ENCODE assay signal across 13 mouse cellular contexts in the genomic region with DNA sequence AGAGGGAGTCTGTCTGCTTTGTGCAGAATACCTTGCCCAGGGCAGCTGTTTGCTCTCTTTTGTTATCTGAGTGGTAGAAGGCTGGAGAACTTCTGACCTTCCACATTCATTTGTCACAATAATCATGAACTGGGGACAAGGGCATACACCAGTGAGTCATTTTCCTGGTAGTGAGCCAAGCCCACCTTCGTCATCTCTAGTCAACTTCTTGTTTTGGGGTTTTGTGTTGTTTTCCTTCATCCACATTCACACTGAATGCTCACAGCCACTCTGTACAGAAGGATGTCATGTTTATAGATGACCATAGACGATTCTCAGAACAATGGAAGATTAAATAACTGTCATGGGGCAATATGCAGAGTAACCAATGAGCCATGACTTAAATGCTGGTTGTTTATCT.
DNase-seq lines count a peak whose midpoint lies in the region; ATAC-seq lines count a peak whose summit lies in the region.
"Had no signal": no experiment of that assay in that cellular context is flagged by ENCODE, and none has a peak within 500 bp of the region (broad histone marks: within the 10 kb centered on the region; RNA-seq: fewer than 3 reads in every experiment).

No protein-coding gene starts in this region.

- peak; percentile 58 to 91 for DNase-seq in adrenal gland, adult (ENCODE audit: inconsistent age in 2 of 2, low spot score in 1 of 2)
- no peak for DNase-seq in adrenal gland, postnatal 4 days (ENCODE audit: low spot score in 2 of 2)
- peak; percentile 73 for DNase-seq in adrenal gland, adult 8-10 months
- DNase-seq in adrenal gland, postnatal 36 days = peak; percentile 78 to 80
- DNase-seq in yolk sac, embryonic 10.5 days (ENCODE audit: low spot score) = no peak
- no peak for DNase-seq in kidney, adult 11 months
- DNase-seq: cerebellum, adult 18-20 months; cerebellum, adult 9-11 months; cerebellum, postnatal 36 days; gastrocnemius, postnatal 14 days had no signal

- no peak for ATAC-seq in megakaryocyte, adult 5-6 weeks (ENCODE audit: poor library complexity, severe bottlenecking)
- ATAC-seq: forebrain, embryonic 16.5 days; intestine, embryonic 15.5 days had no signal

Comparison
In these comparisons a context has a peak if more than half of its experiments do, and no peak if none do; other contexts are left out.
1. DNase-seq: peak in adrenal gland, adult (2 of 2), adrenal gland, adult 8-10 months (single experiment) and adrenal gland, postnatal 36 days (2 of 2); none in adrenal gland, postnatal 4 days (0 of 2), yolk sac, embryonic 10.5 days (single experiment) and kidney, adult 11 months (single experiment).